Mouse (Mus musculus): ENCODE measurements around the gene Arid3b. TPM values are rescaled to one million over a fixed set of nuclear protein-coding genes. Genes with fewer than 3 reads are reported as not detected.

The Arid3b gene
- total RNA-seq, 2 experiments from 2014 or later: 4.5 to 7.2 TPM

GRCm38 (mm10) chr9:57758528-57758927 lies 78.1 kb downstream of the Arid3b start:
- DNase-seq (ENCODE audit: low spot score in 2 of 2): no peak

GRCm38 (mm10) chr9:57757578-57757977 lies 79.0 kb downstream of the Arid3b start:
- DNase-seq (ENCODE audit: low spot score in 2 of 2): no peak

DNA sequence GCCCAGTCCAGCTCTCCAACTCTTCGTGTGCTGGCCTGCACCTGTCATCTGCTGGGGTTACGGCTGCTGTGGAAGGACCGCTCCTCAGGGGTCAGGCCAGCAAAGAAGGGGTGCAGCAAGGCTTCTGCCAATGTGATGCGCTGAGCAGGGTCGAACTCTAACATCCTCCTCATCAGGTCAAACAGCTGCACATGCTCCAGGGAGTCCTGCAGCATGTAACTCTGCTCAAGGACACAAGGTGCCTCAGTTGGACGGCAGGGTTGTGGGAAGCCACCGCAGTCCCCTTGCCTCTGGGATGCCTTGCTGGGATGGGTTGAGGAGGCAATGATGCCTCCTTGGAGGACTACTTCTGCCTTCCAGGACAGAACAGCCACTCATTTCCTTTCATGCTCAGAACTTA lies 85.7 kb downstream of the Arid3b start:
- DNase-seq (ENCODE audit: low spot score in 2 of 2): no peak

- DNase-seq (ENCODE audit: low spot score in 2 of 2): no peak
Measured at GRCm38 (mm10) chr9:57748831-57749230, 87.8 kb downstream of the Arid3b start.

DNA sequence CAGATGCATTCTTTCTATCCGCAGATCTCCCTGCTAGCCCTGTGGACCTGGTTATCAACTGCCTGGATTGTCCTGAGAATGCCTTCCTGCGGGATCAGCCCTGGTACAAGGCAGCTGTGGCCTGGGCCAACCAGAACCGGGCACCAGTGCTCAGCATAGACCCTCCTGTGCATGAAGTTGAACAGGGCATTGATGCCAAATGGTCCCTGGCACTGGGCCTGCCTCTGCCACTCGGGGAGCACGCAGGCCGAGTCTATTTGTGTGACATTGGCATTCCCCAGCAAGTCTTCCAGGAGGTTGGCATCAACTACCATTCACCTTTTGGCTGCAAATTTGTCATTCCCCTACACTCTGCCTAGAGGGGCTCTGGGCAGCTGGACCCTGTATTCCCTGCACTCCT lies 88.5 kb downstream of the Arid3b start:
- DNase-seq (ENCODE audit: low spot score in 2 of 2): no peak

DNA sequence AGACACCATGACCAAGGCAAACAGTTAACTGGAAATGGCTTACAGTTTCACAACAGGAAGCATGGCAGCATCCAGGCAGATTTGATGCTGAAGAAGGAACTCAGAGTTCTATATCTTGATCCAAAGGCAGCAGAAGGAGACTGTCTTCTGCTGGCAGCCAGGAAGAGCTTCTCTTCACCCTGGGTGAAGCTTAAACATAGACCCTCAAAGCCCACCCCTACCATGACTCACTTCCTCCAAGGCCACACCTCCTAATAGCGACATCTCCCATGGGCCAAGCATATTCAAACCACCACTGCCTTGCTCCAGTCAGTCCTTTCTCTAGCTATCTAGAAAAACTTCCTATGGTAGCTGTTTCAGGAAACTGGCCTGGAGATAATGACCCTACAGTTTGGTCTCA lies 89.5 kb downstream of the Arid3b start:
- no peak for DNase-seq (ENCODE audit: low spot score in 2 of 2)

GRCm38 (mm10) chr9:57744462-57745091 lies 92.0 kb downstream of the Arid3b start:
- no peak for DNase-seq (ENCODE audit: low spot score in 2 of 2)

Other genes with a start within 250 kb of the Arid3b start
- 10 to 100 TPM; 14.3 to 15.3 TPM for gene Ulk3, start 247.3 kb downstream of the Arid3b start, total RNA-seq (2021)
- gene Cplx3, start 230.5 kb downstream of the Arid3b start, total RNA-seq (2021): not detected
- gene Lman1l, start 216.0 kb downstream of the Arid3b start, total RNA-seq (2021): not detected
- gene Csk, start 183.2 kb downstream of the Arid3b start, total RNA-seq (2021): 10 to 100 TPM; 39.5 to 42.9 TPM
- under 1 TPM in 1 of 2 experiments, not detected in 1; 0.16 TPM for gene Cyp1a2, start 153.1 kb downstream of the Arid3b start, total RNA-seq (2021)
- not detected for gene Cyp1a1, start 148.9 kb downstream of the Arid3b start, total RNA-seq (2021)
- gene Edc3, start 128.3 kb downstream of the Arid3b start, total RNA-seq (2021): 10 to 100 TPM; 11.8 to 12.5 TPM
- gene Clk3, start 70.9 kb downstream of the Arid3b start, total RNA-seq (2021): 10 to 100 TPM; 52.7 to 58.9 TPM
- 10 to 100 TPM; 47.4 to 51.5 TPM for gene Ubl7, start 74.2 kb upstream of the Arid3b start, total RNA-seq (2021)
- 10 to 100 TPM; 10.4 to 12.6 TPM for gene Sema7a, start 103.3 kb upstream of the Arid3b start, total RNA-seq (2021)
- 1 to 10 TPM; 5.4 TPM for gene Cyp11a1, start 169.6 kb upstream of the Arid3b start, total RNA-seq (2021)
- gene Stra6, start 227.0 kb upstream of the Arid3b start, total RNA-seq (2021): 1 to 10 TPM in 1 of 2 experiments, under 1 TPM in 1; 0.74 to 1.1 TPM